11 mouse cellular contexts compared by ENCODE assay signal in genomic region chr7:31067836-31068235, GRCm38 (mm10). TPM values are rescaled to one million over a fixed set of nuclear protein-coding genes. Genes with fewer than 3 reads are reported as not detected.
DNase-seq lines count a peak whose midpoint lies in the region; TF ChIP-seq lines count a peak whose summit lies in the region.
"Had no signal": no experiment of that assay in that cellular context is flagged by ENCODE, and none has a peak within 500 bp of the region (broad histone marks: within the 10 kb centered on the region; RNA-seq: fewer than 3 reads in every experiment).

No protein-coding gene starts in this region.

- DNase-seq in cerebellum, postnatal 10 days: peak; percentile 73 to 75
- DNase-seq in cerebellum, adult 9-10 months: no peak
- DNase-seq in layer of hippocampus, adult 2 months (ENCODE audit: low spot score in 2 of 2): no peak
- DNase-seq in layer of hippocampus, adult 9-10 months (ENCODE audit: low spot score): no peak
- DNase-seq in urinary bladder, postnatal 14 days (ENCODE audit: low spot score): peak; percentile 74
- DNase-seq in urinary bladder, postnatal 25 days (ENCODE audit: low spot score): no peak
- no peak for DNase-seq in thymus, adult 18-20 months
- DNase-seq in heart, adult 9 months (ENCODE audit: low spot score in 2 of 2): no peak

- H3K4me3 ChIP-seq in layer of hippocampus, adult 2 months: no peak overlapping the region
- H3K4me3 ChIP-seq: heart, embryonic 15.5 days had no signal

- H3K27ac ChIP-seq in layer of hippocampus, adult 2 months: peak overlapping the region; percentile 58; the same call in 1 of the 2 replicates
- H3K27ac ChIP-seq: heart, embryonic 15.5 days had no signal

- no peak for TF ChIP-seq CTCF in layer of hippocampus, adult 2 months (conservative IDR thresholded peaks at IDR 0.05)

RNA-seq across cellular contexts. Expression of gene Fxyd3, which starts 8.7 kb away (rescaled TPM):
- total RNA-seq in layer of hippocampus, adult 2 months (2021): 1 to 10 TPM in 1 of 2 experiments, not detected in 1; 1.7 TPM
- total RNA-seq: left cerebral cortex, postnatal 10 days; monocyte, adult 5-6 weeks had no signal

RNA-seq across cellular contexts. Expression of gene Lgi4, which starts 8.7 kb away (rescaled TPM):
- 10 to 100 TPM; 37.9 to 41.9 TPM for total RNA-seq in layer of hippocampus, adult 2 months (2021)

RNA-seq across cellular contexts. Expression of gene Fxyd1, which starts 10.8 kb away (rescaled TPM):
- 100 to 1,000 TPM in 1 of 2 experiments, 10 to 100 TPM in 1; 90.9 to 114 TPM for total RNA-seq in layer of hippocampus, adult 2 months (2021)
- total RNA-seq: monocyte, adult 5-6 weeks had no signal

RNA-seq across cellular contexts. Expression of gene Fxyd7, which starts 16.6 kb away (rescaled TPM):
- total RNA-seq in layer of hippocampus, adult 2 months (2021): 100 to 1,000 TPM; 117 to 121 TPM
- total RNA-seq: monocyte, adult 5-6 weeks had no signal

RNA-seq across cellular contexts. Expression of gene Fxyd5, which starts 25.6 kb away (rescaled TPM):
- 10 to 100 TPM; 17.3 to 26.9 TPM for total RNA-seq in layer of hippocampus, adult 2 months (2021)

Comparison
In these comparisons a context has a peak if more than half of its experiments do, and no peak if none do; other contexts are left out.
1. DNase-seq: peak in cerebellum, postnatal 10 days (2 of 2) and urinary bladder, postnatal 14 days (single experiment); none in cerebellum, adult 9-10 months (single experiment), layer of hippocampus, adult 2 months (0 of 2), layer of hippocampus, adult 9-10 months (single experiment), urinary bladder, postnatal 25 days (single experiment), thymus, adult 18-20 months (0 of 2) and heart, adult 9 months (0 of 2).